Mouse (Mus musculus): ENCODE results near the gene C330021F23Rik. TPM values are rescaled to one million over a fixed set of nuclear protein-coding genes. Genes with fewer than 3 reads are reported as not detected.
"Not testable (repeated sequence)": the region's sequence is repeated elsewhere in the genome, so short reads cannot be mapped to it uniquely, and the experiment has no call there.

The C330021F23Rik gene
- total RNA-seq, 1 experiment: 4.6 TPM

- in situ Hi-C loops (cut with MboI; ENCODE audit: low sequenced_read_pairs in 2 of 2, unreplicated experiment in 2 of 2): no loop called here
- Histone ChIP-seq H3K4me3 (ENCODE audit: insufficient read depth in 1 of 2, low read depth in 1 of 2, low read length in 2 of 2, poor library complexity in 1 of 2, severe bottlenecking in 1 of 2) (0 out of 4 replicates have a peak overlapping the region, but pooled peaks of 1 of the 2 experiments have one; percentile 7), H3K27ac (ENCODE audit: insufficient read depth, low read depth, low read length, poor library complexity, severe bottlenecking) (no peak overlapping the region)
Measured at GRCm38 (mm10) chr8:3569784-3570183, 2.0 kb downstream of the C330021F23Rik start.

GRCm38 (mm10) chr8:3574546-3574945 is 6.8 kb downstream of the C330021F23Rik start:
- TF ChIP-seq ZNF384 (IDR thresholded peaks at IDR 0.05; ENCODE audit: low read depth, low read length) (peak; percentile 79; the same call in 1 of the 2 replicates), HCFC1 (IDR thresholded peaks at IDR 0.05; ENCODE audit: borderline replicate concordance, insufficient read depth, low read length) (no peak), ZC3H11A (IDR thresholded peaks at IDR 0.05; ENCODE audit: borderline replicate concordance, low read depth, low read length) (no peak), CHD2 (IDR thresholded peaks at IDR 0.05; ENCODE audit: low read depth, low read length) (no peak), MAFK (IDR thresholded peaks at IDR 0.05; ENCODE audit: insufficient read depth, low read depth, low read length) (no peak)
- no peak for DNase-seq (ENCODE audit: low read depth, low spot score)
- peak overlapping the region; percentile 76; the same call in 1 of the 2 replicates for H3K27ac ChIP-seq (ENCODE audit: insufficient read depth, low read depth, low read length, poor library complexity, severe bottlenecking)
- no peaks in the 10 kb centered on the region; the same call in 1 of the 2 replicates for H3K36me3 ChIP-seq (ENCODE audit: control insufficient read depth, insufficient read depth, low read length, poor library complexity, severe bottlenecking)
- H3K9ac ChIP-seq (ENCODE audit: insufficient read depth, low read depth, low read length, poor library complexity, severe bottlenecking): no peak overlapping the region
- H3K9me3 ChIP-seq (ENCODE audit: control insufficient read depth, insufficient read depth, low read depth, low read length): no peaks in the 10 kb centered on the region
- no peak overlapping the region for H3K4me3 ChIP-seq (ENCODE audit: insufficient read depth in 1 of 2, low read depth in 1 of 2, low read length in 2 of 2, poor library complexity in 1 of 2, severe bottlenecking in 1 of 2)
- in situ Hi-C loops (cut with MboI; ENCODE audit: low sequenced_read_pairs in 2 of 2, unreplicated experiment in 2 of 2): no loop called here
- peaks cover 18 to 22% of the 10 kb centered on the region in 2 experiments for H3K4me1 ChIP-seq (ENCODE audit: control insufficient read depth in 2 of 2, insufficient read depth in 2 of 2, low read length in 2 of 2, poor library complexity in 1 of 2)

More at GRCm38 (mm10) chr8:3569784-3570183, 2.0 kb downstream of the C330021F23Rik start:
- no peak for TF ChIP-seq CHD2 (IDR thresholded peaks at IDR 0.05; ENCODE audit: low read depth, low read length)
- no peak for TF ChIP-seq HCFC1 (IDR thresholded peaks at IDR 0.05; ENCODE audit: borderline replicate concordance, insufficient read depth, low read length)
- no peak for TF ChIP-seq ZNF384 (IDR thresholded peaks at IDR 0.05; ENCODE audit: low read depth, low read length)
- TF ChIP-seq ZC3H11A (IDR thresholded peaks at IDR 0.05; ENCODE audit: borderline replicate concordance, low read depth, low read length): no peak
- no peak for TF ChIP-seq MAFK (IDR thresholded peaks at IDR 0.05; ENCODE audit: insufficient read depth, low read depth, low read length)
- DNase-seq (ENCODE audit: low read depth, low spot score): no peak
- H3K9ac ChIP-seq (ENCODE audit: insufficient read depth, low read depth, low read length, poor library complexity, severe bottlenecking): no peak overlapping the region
- H3K36me3 ChIP-seq (ENCODE audit: control insufficient read depth, insufficient read depth, low read length, poor library complexity, severe bottlenecking): no peaks in the 10 kb centered on the region; the same call in 1 of the 2 replicates
- peaks cover 23% of the 10 kb centered on the region in 2 experiments for H3K4me1 ChIP-seq (ENCODE audit: control insufficient read depth in 2 of 2, insufficient read depth in 2 of 2, low read length in 2 of 2, poor library complexity in 1 of 2)
- H3K9me3 ChIP-seq (ENCODE audit: control insufficient read depth, insufficient read depth, low read depth, low read length): no peaks in the 10 kb centered on the region

GRCm38 (mm10) chr8:3576211-3576960 is 8.6 kb downstream of the C330021F23Rik start:
- peak overlapping the region; percentile 14 to 24; a peak in 2 of 4 replicates for H3K4me3 ChIP-seq (ENCODE audit: insufficient read depth in 1 of 2, low read depth in 1 of 2, low read length in 2 of 2, poor library complexity in 1 of 2, severe bottlenecking in 1 of 2)
- peaks cover 2% of the 10 kb centered on the region; the same call in 1 of the 2 replicates for H3K36me3 ChIP-seq (ENCODE audit: control insufficient read depth, insufficient read depth, low read length, poor library complexity, severe bottlenecking)
- peak overlapping the region; percentile 35; the same call in 1 of the 2 replicates for H3K27ac ChIP-seq (ENCODE audit: insufficient read depth, low read depth, low read length, poor library complexity, severe bottlenecking)
- H3K4me1 ChIP-seq (ENCODE audit: control insufficient read depth in 2 of 2, insufficient read depth in 2 of 2, low read length in 2 of 2, poor library complexity in 1 of 2): peaks cover 18 to 26% of the 10 kb centered on the region in 2 experiments
- in situ Hi-C loops (cut with MboI; ENCODE audit: low sequenced_read_pairs in 2 of 2, unreplicated experiment in 2 of 2): no loop called here
- no peak overlapping the region for H3K9ac ChIP-seq (ENCODE audit: insufficient read depth, low read depth, low read length, poor library complexity, severe bottlenecking)
- TF ChIP-seq MAFK (IDR thresholded peaks at IDR 0.05; ENCODE audit: insufficient read depth, low read depth, low read length): 0 out of 2 replicates have a peak, but pooled peaks have one; percentile 50
- no peak for TF ChIP-seq CHD2 (IDR thresholded peaks at IDR 0.05; ENCODE audit: low read depth, low read length)
- H3K9me3 ChIP-seq (ENCODE audit: control insufficient read depth, insufficient read depth, low read depth, low read length): no peaks in the 10 kb centered on the region
- no peak for DNase-seq (ENCODE audit: low read depth, low spot score)

- in situ Hi-C loops (cut with MboI; ENCODE audit: low sequenced_read_pairs in 2 of 2, unreplicated experiment in 2 of 2): no loop called here
- peaks cover 9 to 19% of the 10 kb centered on the region in 2 experiments for H3K4me1 ChIP-seq (ENCODE audit: control insufficient read depth in 2 of 2, insufficient read depth in 2 of 2, low read length in 2 of 2, poor library complexity in 1 of 2)
- H3K9ac ChIP-seq (ENCODE audit: insufficient read depth, low read depth, low read length, poor library complexity, severe bottlenecking): peak overlapping the region; percentile 21; the same call in 1 of the 2 replicates
- peak overlapping the region; percentile 59; the same call in 1 of the 2 replicates for H3K27ac ChIP-seq (ENCODE audit: insufficient read depth, low read depth, low read length, poor library complexity, severe bottlenecking)
- H3K4me3 ChIP-seq (ENCODE audit: insufficient read depth in 1 of 2, low read depth in 1 of 2, low read length in 2 of 2, poor library complexity in 1 of 2, severe bottlenecking in 1 of 2): peak overlapping the region in 1 of 2 experiments; percentile 5; a peak in 1 of 4 replicates
- peaks cover 2% of the 10 kb centered on the region; the same call in 1 of the 2 replicates for H3K36me3 ChIP-seq (ENCODE audit: control insufficient read depth, insufficient read depth, low read length, poor library complexity, severe bottlenecking)
- no peak for DNase-seq (ENCODE audit: low read depth, low spot score)
- TF ChIP-seq ZC3H11A (IDR thresholded peaks at IDR 0.05; ENCODE audit: borderline replicate concordance, low read depth, low read length): no peak
- TF ChIP-seq MAFK (IDR thresholded peaks at IDR 0.05; ENCODE audit: insufficient read depth, low read depth, low read length): no peak
- TF ChIP-seq ZNF384 (IDR thresholded peaks at IDR 0.05; ENCODE audit: low read depth, low read length): no peak
- no peak for TF ChIP-seq HCFC1 (IDR thresholded peaks at IDR 0.05; ENCODE audit: borderline replicate concordance, insufficient read depth, low read length)
- no peak for TF ChIP-seq CHD2 (IDR thresholded peaks at IDR 0.05; ENCODE audit: low read depth, low read length)
- H3K9me3 ChIP-seq (ENCODE audit: control insufficient read depth, insufficient read depth, low read depth, low read length): no peaks in the 10 kb centered on the region
Measured at GRCm38 (mm10) chr8:3579390-3580364, 11.9 kb downstream of the C330021F23Rik start.

GRCm38 (mm10) chr8:3581961-3582360 is 14.2 kb downstream of the C330021F23Rik start:
- peaks cover 0 to 12% of the 10 kb centered on the region in 2 experiments; a peak in 1 of 4 replicates for H3K4me1 ChIP-seq (ENCODE audit: control insufficient read depth in 2 of 2, insufficient read depth in 2 of 2, low read length in 2 of 2, poor library complexity in 1 of 2)
- H3K9ac ChIP-seq (ENCODE audit: insufficient read depth, low read depth, low read length, poor library complexity, severe bottlenecking): not testable (repeated sequence)

More at GRCm38 (mm10) chr8:3581961-3582360, 14.2 kb downstream of the C330021F23Rik start:
- in situ Hi-C loops (cut with MboI; ENCODE audit: low sequenced_read_pairs in 2 of 2, unreplicated experiment in 2 of 2); DNase-seq (ENCODE audit: low read depth, low spot score); H3K36me3 ChIP-seq (ENCODE audit: control insufficient read depth, insufficient read depth, low read length, poor library complexity, severe bottlenecking); H3K4me3 ChIP-seq (ENCODE audit: insufficient read depth in 1 of 2, low read depth in 1 of 2, low read length in 2 of 2, poor library complexity in 1 of 2, severe bottlenecking in 1 of 2); H3K27ac ChIP-seq (ENCODE audit: insufficient read depth, low read depth, low read length, poor library complexity, severe bottlenecking); H3K9me3 ChIP-seq (ENCODE audit: control insufficient read depth, insufficient read depth, low read depth, low read length): not testable (repeated sequence)

Data from ES-E14 (cell line).